Mouse (Mus musculus) subcutaneous adipose tissue, adult 2 months (tissue): ENCODE measurements around the gene Hist4h4. TPM values are rescaled to one million over a fixed set of nuclear protein-coding genes. Genes with fewer than 3 reads are reported as not detected.

ENCODE experiments used
- polyA plus RNA-seq: library from polyadenylated mRNA; depleted of rRNA; stranded (reverse); fragments of >200 nt; gene quantifications from 2 replicates; pipeline ENCODE4 v1.2.3, GENCODE M21; 2012; ENCODE audit warnings: low replicate concordance; rRNA removed

The Hist4h4 gene
- 0.34 and 1.8 TPM in 2 replicates for polyA plus RNA-seq

GRCm38 (mm10) chr6:136803739-136804633, at the start of gene Hist4h4:
Hist4h4 (minus strand) TSS chr6:136804415.

DNA sequence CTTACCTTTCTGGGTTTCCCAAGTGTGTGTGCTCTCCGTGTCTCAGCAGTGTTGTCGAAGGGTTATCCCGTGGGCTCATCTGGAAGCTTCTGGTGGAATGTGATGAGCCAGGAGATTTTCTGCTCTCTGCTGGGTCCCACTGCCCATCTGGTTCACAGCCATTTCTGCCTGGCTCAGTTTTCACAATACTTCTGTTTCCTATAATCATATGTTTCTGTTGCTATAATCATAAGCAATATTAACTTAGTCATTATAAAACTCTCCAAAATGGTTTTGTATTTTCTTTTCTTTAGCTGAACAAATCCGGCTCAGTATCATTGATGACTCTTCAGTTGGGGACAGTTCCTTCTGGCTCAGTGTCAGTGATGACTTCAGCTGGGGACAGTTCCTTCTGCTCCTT, 31.1 kb upstream of the Hist4h4 start, which contains the start of gene Smco3:
Gene Smco3 (minus strand): TSS at position 101 of the 400 bp plus-strand sequence.

GRCm38 (mm10) chr6:136827881-136828561, 23.8 kb upstream of the Hist4h4 start, which contains the start of gene Wbp11:
Wbp11 (minus strand) TSS chr6:136828233.

GRCm38 (mm10) chr6:136827516-136827880, 23.3 kb upstream of the Hist4h4 start, which contains the start of gene BC049715:
BC049715 (plus strand) TSS chr6:136827626.

DNA sequence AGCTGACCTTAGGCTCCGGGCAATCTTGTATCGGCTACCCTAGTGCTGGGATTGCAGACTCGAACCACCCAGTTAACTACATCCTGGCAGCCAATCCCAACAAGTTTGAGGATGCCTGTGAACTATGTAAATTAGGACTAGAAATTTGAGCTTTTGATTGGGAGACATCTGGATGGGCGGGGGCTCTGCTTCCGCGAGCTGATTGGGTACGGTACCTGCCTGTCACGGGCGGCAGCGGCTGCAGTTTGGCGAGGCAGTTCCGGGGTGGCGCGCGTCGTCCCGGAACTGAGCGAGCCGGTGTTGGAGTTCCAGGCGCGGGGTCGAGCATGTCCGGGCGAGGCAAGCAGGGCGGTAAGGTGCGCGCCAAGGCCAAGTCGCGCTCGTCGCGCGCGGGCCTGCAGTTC, 3.8 kb upstream of the Hist4h4 start, which contains the start of gene H2afj:
Gene H2afj (plus strand): TSS at position 231 of the 404 bp plus-strand sequence.

GRCm38 (mm10) chr6:136781377-136781986, 22.7 kb downstream of the Hist4h4 start, which contains the start of gene Gucy2c:
Gucy2c (minus strand) TSS chr6:136781765.

Other genes starting within 250 kb of the Hist4h4 start
- 37.1 and 69.5 TPM in 2 replicates for gene Plbd1, start 142.5 kb downstream of the Hist4h4 start, polyA plus RNA-seq
- 0.03 and 0.05 TPM in 2 replicates for gene Gucy2c, start 22.6 kb downstream of the Hist4h4 start, polyA plus RNA-seq
- gene H2afj, start 3.8 kb upstream of the Hist4h4 start, polyA plus RNA-seq, result 129 and 225 TPM in 2 replicates
- gene BC049715, start 23.2 kb upstream of the Hist4h4 start, polyA plus RNA-seq, result 0.27 and 0.47 TPM in 2 replicates
- gene Wbp11, start 23.8 kb upstream of the Hist4h4 start, polyA plus RNA-seq, result 30.6 and 38.2 TPM in 2 replicates
- 0.07 and 0.57 TPM in 2 replicates for gene Smco3, start 31.0 kb upstream of the Hist4h4 start, polyA plus RNA-seq
- 1.4 TPM in 2 replicates for gene Art4, start 53.3 kb upstream of the Hist4h4 start, polyA plus RNA-seq
- 1,564 and 1,581 TPM in 2 replicates for gene Mgp, start 71.4 kb upstream of the Hist4h4 start, polyA plus RNA-seq
- 0.17 TPM in 1 of 2 replicates, not detected in the other for gene Erp27, start 117.8 kb upstream of the Hist4h4 start, polyA plus RNA-seq
- gene Pde6h, start 119.4 kb upstream of the Hist4h4 start, polyA plus RNA-seq, result 0.20 TPM in 1 of 2 replicates, not detected in the other
- gene Arhgdib, start 137.5 kb upstream of the Hist4h4 start, polyA plus RNA-seq, result 72.2 and 73.3 TPM in 2 replicates